ENCODE assay signal across 9 mouse cellular contexts in genomic region chr17:67996097-67996768, GRCm38 (mm10). TPM values are rescaled to one million over a fixed set of nuclear protein-coding genes. Genes with fewer than 3 reads are reported as not detected.
A peak's percentile ranks its signal among the peaks of the same experiment; 100 is the strongest.
DNase-seq lines count a peak whose midpoint lies in the region; ATAC-seq and TF ChIP-seq lines count a peak whose summit lies in the region.
"Had no signal": no experiment of that assay in that cellular context is flagged by ENCODE, and none has a peak within 500 bp of the region (broad histone marks: within the 10 kb centered on the region; RNA-seq: fewer than 3 reads in every experiment).

No protein-coding gene starts in this region.

- DNase-seq in adrenal gland, postnatal 36 days, result peak; percentile 49 to 57
- no peak for DNase-seq in adrenal gland, postnatal 25 days
- DNase-seq in WW6 (ENCODE audit: low read depth, low spot score), result peak; percentile 14
- DNase-seq in cerebellum, adult 8-10 months, result no peak
- DNase-seq in left cerebral cortex, postnatal 10 days (ENCODE audit: extremely low spot score in 1 of 2, low spot score in 2 of 2), result no peak
- DNase-seq in left cerebral cortex, adult 2 months (ENCODE audit: extremely low spot score in 1 of 2, low spot score in 2 of 2), result no peak

- H3K4me3 ChIP-seq in heart, embryonic 14.5 days (ENCODE audit: control insufficient read depth in 1 of 2, insufficient read depth in 1 of 2, low read depth in 1 of 2, low read length in 2 of 2), result 0 out of 4 replicates have a peak overlapping the region, but pooled peaks of 1 of the 2 experiments have one; percentile 2
- no peak overlapping the region for H3K4me3 ChIP-seq in liver, embryonic 12.5 days
- no peak overlapping the region for H3K4me3 ChIP-seq in left cerebral cortex, adult 2 months
- H3K4me3 ChIP-seq: midbrain, embryonic 13.5 days had no signal

- H3K4me2 ChIP-seq in heart, embryonic 14.5 days (ENCODE audit: low read length), result peak overlapping the region; percentile 48
- peak overlapping the region; percentile 14; the same call in 1 of the 2 replicates for H3K4me2 ChIP-seq in liver, embryonic 12.5 days
- H3K4me2 ChIP-seq: midbrain, embryonic 13.5 days had no signal

- no peak for TF ChIP-seq CTCF in left cerebral cortex, adult 2 months (IDR thresholded peaks at IDR 0.05)

- H3K27me3 ChIP-seq in heart, embryonic 14.5 days (ENCODE audit: control insufficient read depth, insufficient read depth, low read length), result no peaks in the 10 kb centered on the region
- no peaks in the 10 kb centered on the region for H3K27me3 ChIP-seq in liver, embryonic 12.5 days (replicated peaks)
- H3K27me3 ChIP-seq: midbrain, embryonic 13.5 days had no signal

- WGBS in heart, embryonic 14.5 days, result 6% methylated on average over 14 of the region's 14 CpGs
- 5% methylated on average over 14 of the region's 14 CpGs for WGBS in liver, embryonic 12.5 days (ENCODE audit: insufficient replicate concordance)

- H3K9me3 ChIP-seq in heart, embryonic 14.5 days (ENCODE audit: control insufficient read depth, low read length), result no peaks in the 10 kb centered on the region
- no peaks in the 10 kb centered on the region for H3K9me3 ChIP-seq in liver, embryonic 12.5 days (replicated peaks)
- H3K9me3 ChIP-seq: midbrain, embryonic 13.5 days had no signal

- H3K27ac ChIP-seq in heart, embryonic 14.5 days (replicated peaks in 1 of 2; ENCODE audit: control insufficient read depth in 1 of 2, insufficient read depth in 1 of 2, low read depth in 2 of 2, low read length in 2 of 2), result peak overlapping the region; percentile 27 to 29; a peak in 2 of 4 replicates
- H3K27ac ChIP-seq in liver, embryonic 12.5 days, result no peak overlapping the region
- H3K27ac ChIP-seq in left cerebral cortex, adult 2 months, result no peak overlapping the region
- H3K27ac ChIP-seq: midbrain, embryonic 13.5 days had no signal

- H3K36me3 ChIP-seq in heart, embryonic 14.5 days (ENCODE audit: control insufficient read depth, insufficient read depth, low read length), result no peaks in the 10 kb centered on the region
- H3K36me3 ChIP-seq in liver, embryonic 12.5 days, result no peaks in the 10 kb centered on the region
- H3K36me3 ChIP-seq: midbrain, embryonic 13.5 days had no signal

- H3K9ac ChIP-seq in heart, embryonic 14.5 days (ENCODE audit: low read length), result no peak overlapping the region
- no peak overlapping the region for H3K9ac ChIP-seq in liver, embryonic 12.5 days
- H3K9ac ChIP-seq: midbrain, embryonic 13.5 days had no signal

- ATAC-seq in heart, embryonic 14.5 days (ENCODE audit: insufficient number of reproducible peaks, insufficient read depth, low FRiP score, low read depth), result no peak
- ATAC-seq in liver, embryonic 12.5 days, result no peak
- ATAC-seq: midbrain, embryonic 13.5 days had no signal

- H3K4me1 ChIP-seq in heart, embryonic 14.5 days (ENCODE audit: control insufficient read depth in 2 of 2, insufficient read depth in 2 of 2, low read length in 2 of 2), result peaks cover 0 to 16% of the 10 kb centered on the region in 2 experiments; a peak in 2 of 4 replicates
- peaks cover 12% of the 10 kb centered on the region; the same call in 1 of the 2 replicates for H3K4me1 ChIP-seq in liver, embryonic 12.5 days

- intact Hi-C loops in left cerebral cortex, postnatal 10 days (cut with DNase I), result no loop called here
- intact Hi-C loops in left cerebral cortex, adult 2 months (cut with DNase I), result no loop called here

RNA-seq across cellular contexts. Expression of gene Arhgap28, which starts 7.7 kb away (rescaled TPM):
- 10 to 100 TPM; 14.9 to 18.4 TPM for total RNA-seq in adrenal gland, postnatal 36 days (2021)
- total RNA-seq in adrenal gland, postnatal 25 days (2021), result 14.3 and 15.6 TPM in 2 replicates
- 14.4 and 15.7 TPM in 2 replicates for polyA plus RNA-seq in heart, embryonic 14.5 days (2014; fragmentation: Nextera tagmentation; extraction: Ambion mirVana)
- 5.9 and 6.8 TPM in 2 replicates for polyA plus RNA-seq in liver, embryonic 12.5 days (2016; fragmentation: Nextera tagmentation; extraction: Ambion mirVana)
- 1 to 10 TPM; 1.8 to 2.0 TPM for total RNA-seq in left cerebral cortex, postnatal 10 days (2021)
- under 1 TPM; 0.65 to 0.86 TPM for total RNA-seq in left cerebral cortex, adult 2 months (2021)

Comparison
In these comparisons a context has a peak if more than half of its experiments do, and no peak if none do; other contexts are left out.
1. DNase-seq: peak in adrenal gland, postnatal 36 days (2 of 2) and WW6 (single experiment); none in adrenal gland, postnatal 25 days (single experiment), cerebellum, adult 8-10 months (single experiment), left cerebral cortex, postnatal 10 days (0 of 2) and left cerebral cortex, adult 2 months (0 of 2).
2. H3K27ac ChIP-seq: peak in heart, embryonic 14.5 days (2 of 2); none in liver, embryonic 12.5 days (single experiment) and left cerebral cortex, adult 2 months (single experiment).